Mouse (Mus musculus): ENCODE data around the gene Mansc1.
"Not testable (repeated sequence)": the region's sequence is repeated elsewhere in the genome, so short reads cannot be mapped to it uniquely, and the experiment has no call there.

The Mansc1 gene

GRCm38 (mm10) chr6:134631947-134632687 is at the start of gene Mansc1:
Gene Mansc1, minus strand, starts transcription at chr6:134632488.
- DNase-seq (ENCODE audit: low spot score in 2 of 2) = no peak

- DNase-seq (ENCODE audit: low spot score in 2 of 2) = not testable (repeated sequence)
These were observed 47.0 kb upstream of the Mansc1 start for GRCm38 (mm10) chr6:134679330-134679729.

GRCm38 (mm10) chr6:134678037-134678436 is 45.7 kb upstream of the Mansc1 start:
- no peak for DNase-seq (ENCODE audit: low spot score in 2 of 2)

- no peak for DNase-seq (ENCODE audit: low spot score in 2 of 2)
These were observed 45.2 kb upstream of the Mansc1 start for GRCm38 (mm10) chr6:134677504-134677903.

GRCm38 (mm10) chr6:134673712-134674111 is 41.4 kb upstream of the Mansc1 start:
- peak in 1 of 2 experiments; percentile 29 for DNase-seq (ENCODE audit: low spot score in 2 of 2)

GRCm38 (mm10) chr6:134670881-134671411 is 38.7 kb upstream of the Mansc1 start:
- DNase-seq (ENCODE audit: low spot score in 2 of 2) = no peak

GRCm38 (mm10) chr6:134669179-134669865 is 37.0 kb upstream of the Mansc1 start:
- DNase-seq (ENCODE audit: low spot score in 2 of 2) = no peak

GRCm38 (mm10) chr6:134668519-134668918 is 36.2 kb upstream of the Mansc1 start:
- DNase-seq (ENCODE audit: low spot score in 2 of 2) = no peak

GRCm38 (mm10) chr6:134665817-134666216 is 33.5 kb upstream of the Mansc1 start:
- DNase-seq (ENCODE audit: low spot score in 2 of 2) = no peak

GRCm38 (mm10) chr6:134664573-134664972 is 32.3 kb upstream of the Mansc1 start:
- no peak for DNase-seq (ENCODE audit: low spot score in 2 of 2)

- DNase-seq (ENCODE audit: low spot score in 2 of 2) = no peak
These were observed 28.6 kb upstream of the Mansc1 start for GRCm38 (mm10) chr6:134660714-134661406.

GRCm38 (mm10) chr6:134659108-134659958 is 27.0 kb upstream of the Mansc1 start:
- peak; percentile 38 for DNase-seq (ENCODE audit: low spot score in 2 of 2)

GRCm38 (mm10) chr6:134656527-134656926 is 24.2 kb upstream of the Mansc1 start:
- no peak for DNase-seq (ENCODE audit: low spot score in 2 of 2)

- no peak for DNase-seq (ENCODE audit: low spot score in 2 of 2)
These were observed 16.1 kb upstream of the Mansc1 start for GRCm38 (mm10) chr6:134648356-134648755.

GRCm38 (mm10) chr6:134647621-134648020 is 15.3 kb upstream of the Mansc1 start:
- DNase-seq (ENCODE audit: low spot score in 2 of 2) = no peak

- no peak for DNase-seq (ENCODE audit: low spot score in 2 of 2)
These were observed 14.5 kb upstream of the Mansc1 start for GRCm38 (mm10) chr6:134646835-134647234.

GRCm38 (mm10) chr6:134643296-134643695 is 11.0 kb upstream of the Mansc1 start:
- DNase-seq (ENCODE audit: low spot score in 2 of 2) = peak in 1 of 2 experiments; percentile 12

GRCm38 (mm10) chr6:134641738-134642446 is 9.6 kb upstream of the Mansc1 start:
- no peak for DNase-seq (ENCODE audit: low spot score in 2 of 2)

GRCm38 (mm10) chr6:134640485-134641475 is 8.5 kb upstream of the Mansc1 start:
- peak; percentile 93 to 94 for DNase-seq (ENCODE audit: low spot score in 2 of 2)
